Mouse (Mus musculus) heart, adult 2 months (tissue): Measurements from ENCODE around the gene Igsf9. TPM values are rescaled to one million over a fixed set of nuclear protein-coding genes. Genes with fewer than 3 reads are reported as not detected.
A peak's percentile ranks its signal among the peaks of the same experiment; 100 is the strongest.

Experiments used
- DNase-seq, 2 experiments: peaks; one replicate each; pipeline ENCODE4 v3.0.0; 2021
- H3K27ac ChIP-seq: fragments of 200-600 bp; 2 replicates; pipeline ENCODE4 v1.8.1; 2022
- H3K27me3 ChIP-seq: fragments of 200-500 bp; 2 replicates; pipeline ENCODE4 v1.6.1; 2012; ENCODE audit warnings: mild to moderate bottlenecking, low read length, inconsistent platforms, mixed read lengths; ENCODE audit not compliant: control insufficient read depth, insufficient read depth
- H3K36me3 ChIP-seq: fragments of 200-500 bp; 2 replicates; pipeline ENCODE4 v1.6.1; 2012; ENCODE audit warnings: low read length, inconsistent platforms; ENCODE audit not compliant: control insufficient read depth, insufficient read depth
- H3K4me1 ChIP-seq: fragments of 200-500 bp; 2 replicates; pipeline ENCODE4 v1.6.1; 2011; ENCODE audit warnings: low read length; ENCODE audit not compliant: control insufficient read depth, insufficient read depth
- H3K4me3 ChIP-seq: fragments of 200-600 bp; 2 replicates; pipeline ENCODE4 v1.8.1; 2022
- H3K79me2 ChIP-seq: fragments of 200-500 bp; replicated peaks from 2 replicates; pipeline ENCODE4 v1.6.1; 2012; ENCODE audit warnings: mild to moderate bottlenecking, inconsistent platforms, low read length, moderate library complexity, mixed read lengths; ENCODE audit not compliant: control insufficient read depth, insufficient read depth
- H3K9ac ChIP-seq: fragments of 200-500 bp; 2 replicates; pipeline ENCODE4 v1.6.1; 2012; ENCODE audit warnings: low read depth, mild to moderate bottlenecking, control low read depth, inconsistent platforms, low read length, mixed read lengths
- CTCF ChIP-seq: fragments of 200-600 bp; IDR thresholded peaks from 2 replicates; pipeline ENCODE4 v1.8.1; 2022; ENCODE audit warnings: antibody characterized with exemption, mild to moderate bottlenecking, moderate library complexity
- EP300 ChIP-seq: fragments of 200-500 bp; IDR thresholded peaks from 2 replicates; pipeline ENCODE4 v1.6.1; 2011; ENCODE audit warnings: low read depth, low read length, control low read depth; ENCODE audit not compliant: insufficient read depth
- POLR2A ChIP-seq: fragments of 200-500 bp; IDR thresholded peaks from 2 replicates; pipeline ENCODE4 v1.6.1; 2011; ENCODE audit warnings: mild to moderate bottlenecking, low read depth, low read length, control low read depth; ENCODE audit not compliant: insufficient read depth
- WGBS: fragments of 180-500 bp; shearing (Covaris S2); methylation state at CpG from one replicate; pipeline ENCODE4 v1.1.7; 2018; 5-methylcytosine and 5-hydroxymethylcytosine counted together
- intact Hi-C: fragments of 180-260 bp; cut with DNase I; formaldehyde crosslinking; loops from one replicate; pipeline ENCODE4 v1.15.1; 2025
- polyA plus RNA-seq: library from polyadenylated mRNA; depleted of rRNA; stranded (reverse); fragments of >200 nt; gene quantifications from 2 replicates; pipeline ENCODE4 v1.2.3, GENCODE M21; 2012
- total RNA-seq, 2 experiments: library from RNA; stranded (reverse); gene quantifications; 2 replicates each; pipeline ENCODE4 v1.2.3; 2021

Gene Igsf9
- total and polyA plus RNA-seq, 3 experiments = 0.36 to 3.8 (median 0.47) TPM

- intact Hi-C loops = loop anchor here (1.0 kb wide), 1 partner anchor 12 kb away; no protein-coding TSS in a partner anchor
- Histone ChIP-seq H3K36me3 (0 out of 2 replicates have a peak, but pooled peaks cover 2% of the 10 kb centered on the region), H3K4me1 (peaks cover 14% of the 10 kb centered on the region), H3K27ac (peak overlapping the region; percentile 96), H3K4me3 (peak overlapping the region; percentile 72), H3K9ac (peak overlapping the region; percentile 70), H3K79me2 (no peaks in the 10 kb centered on the region), H3K27me3 (no peaks in the 10 kb centered on the region)
- peak; percentile 44 for TF ChIP-seq POLR2A
- TF ChIP-seq EP300 = peak; percentile 26; the same call in 1 of the 2 replicates
- no peak for TF ChIP-seq CTCF
- DNase-seq = peak; percentile 85 to 91
- 27% methylated on average over 13 of the region's 13 CpGs for WGBS
Observed at GRCm38 (mm10) chr1:172501371-172502144, 20.0 kb downstream of the Igsf9 start.

GRCm38 (mm10) chr1:172502145-172503110 is 20.8 kb downstream of the Igsf9 start:
- TF ChIP-seq EP300 (no peak), CTCF (no peak), POLR2A (no peak)
- intact Hi-C loops = no loop called here
- Histone ChIP-seq H3K4me1 (peaks cover 18% of the 10 kb centered on the region), H3K27me3 (no peaks in the 10 kb centered on the region), H3K36me3 (peaks cover 5% of the 10 kb centered on the region), H3K9ac (peak overlapping the region; percentile 50), H3K4me3 (peak overlapping the region; percentile 72), H3K27ac (peak overlapping the region; percentile 96), H3K79me2 (no peaks in the 10 kb centered on the region)
- WGBS = 22% methylated on average over 13 of the region's 13 CpGs
- peak; percentile 57 to 66 for DNase-seq

GRCm38 (mm10) chr1:172503111-172503997 is 21.8 kb downstream of the Igsf9 start:
- Histone ChIP-seq H3K79me2 (no peaks in the 10 kb centered on the region), H3K27me3 (no peaks in the 10 kb centered on the region), H3K4me1 (peaks cover 24% of the 10 kb centered on the region), H3K4me3 (peak overlapping the region; percentile 72), H3K9ac (peak overlapping the region; percentile 32), H3K27ac (peak overlapping the region; percentile 96), H3K36me3 (peaks cover 7% of the 10 kb centered on the region)
- intact Hi-C loops = no loop called here
- 26% methylated on average over 14 of the region's 14 CpGs for WGBS
- peak; percentile 64 to 66 for DNase-seq
- no peak for TF ChIP-seq CTCF
- no peak for TF ChIP-seq EP300
- TF ChIP-seq POLR2A = no peak

- peaks cover 9% of the 10 kb centered on the region for H3K36me3 ChIP-seq
- H3K27ac ChIP-seq = peak overlapping the region; percentile 1; the same call in 1 of the 2 replicates
- H3K79me2 ChIP-seq = no peaks in the 10 kb centered on the region
- no peak for DNase-seq
- intact Hi-C loops = no loop called here
- TF ChIP-seq POLR2A = no peak
- no peak for TF ChIP-seq CTCF
- H3K9ac ChIP-seq = peak overlapping the region; percentile 10; the same call in 1 of the 2 replicates
- H3K4me3 ChIP-seq = no peak overlapping the region
- 44% methylated on average over 8 of the region's 8 CpGs for WGBS
- H3K27me3 ChIP-seq = no peaks in the 10 kb centered on the region
- peaks cover 28% of the 10 kb centered on the region for H3K4me1 ChIP-seq
Observed at GRCm38 (mm10) chr1:172504756-172505155, 23.2 kb downstream of the Igsf9 start.

- H3K4me3 ChIP-seq = no peak overlapping the region
- H3K9ac ChIP-seq = no peak overlapping the region
- DNase-seq = peak in 1 of 2 experiments; percentile 54
- intact Hi-C loops = no loop called here
- no peaks in the 10 kb centered on the region for H3K27me3 ChIP-seq
- WGBS = 41% methylated on average over 5 of the region's 5 CpGs
- no peak for TF ChIP-seq CTCF
- no peak for TF ChIP-seq POLR2A
- TF ChIP-seq EP300 = no peak
- H3K27ac ChIP-seq = no peak overlapping the region
- peaks cover 9% of the 10 kb centered on the region for H3K36me3 ChIP-seq
- no peaks in the 10 kb centered on the region for H3K79me2 ChIP-seq
- peaks cover 27% of the 10 kb centered on the region for H3K4me1 ChIP-seq
Observed at GRCm38 (mm10) chr1:172507001-172507400, 25.4 kb downstream of the Igsf9 start.
